Mouse (Mus musculus): ENCODE results near the gene Lsm7. TPM values are rescaled to one million over a fixed set of nuclear protein-coding genes. Genes with fewer than 3 reads are reported as not detected.

Lsm7 gene
- polyA plus RNA-seq, 1 experiment: 79.1 TPM

DNA sequence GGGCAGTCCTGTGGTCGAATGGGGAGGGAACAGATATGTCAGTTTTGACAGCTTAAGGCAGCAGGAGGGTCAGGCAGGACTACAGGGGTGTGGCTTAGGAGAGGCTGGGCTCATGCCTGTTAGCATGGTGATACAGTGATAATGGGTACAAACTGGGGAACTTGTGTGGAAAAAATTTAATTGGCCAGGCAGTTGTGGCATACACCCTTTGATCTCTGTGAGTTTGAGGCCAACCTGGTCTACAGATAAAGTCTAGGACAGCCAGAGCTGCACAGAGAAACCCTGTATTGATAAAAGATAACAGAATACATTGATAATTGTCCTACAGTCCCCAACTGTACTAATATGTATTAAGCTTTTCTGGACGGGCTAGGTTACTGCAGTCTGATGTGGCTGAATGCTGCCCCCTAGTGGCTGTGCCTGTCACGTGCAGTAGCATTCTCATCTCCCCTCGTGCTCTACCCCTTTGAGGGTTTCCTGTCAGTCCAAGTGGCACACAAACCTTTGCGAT, 25.2 kb upstream of the Lsm7 start:
- TF ChIP-seq CTCF (IDR thresholded peaks at IDR 0.05; ENCODE audit: insufficient read depth, low read length) (peak; percentile 98), POLR2A (IDR thresholded peaks at IDR 0.05; ENCODE audit: borderline replicate concordance, extremely low read depth, low read depth, low read length) (no peak)
- DNase-seq: peak; percentile 57
- WGBS: 7% methylated on average over 5 of the region's 5 CpGs
- Histone ChIP-seq H3K4me3 (replicated peaks; ENCODE audit: extremely low read depth, low read depth, low read length) (no peak overlapping the region), H3K4me1 (ENCODE audit: control insufficient read depth, insufficient read depth, low read length) (no peaks in the 10 kb centered on the region)

DNA sequence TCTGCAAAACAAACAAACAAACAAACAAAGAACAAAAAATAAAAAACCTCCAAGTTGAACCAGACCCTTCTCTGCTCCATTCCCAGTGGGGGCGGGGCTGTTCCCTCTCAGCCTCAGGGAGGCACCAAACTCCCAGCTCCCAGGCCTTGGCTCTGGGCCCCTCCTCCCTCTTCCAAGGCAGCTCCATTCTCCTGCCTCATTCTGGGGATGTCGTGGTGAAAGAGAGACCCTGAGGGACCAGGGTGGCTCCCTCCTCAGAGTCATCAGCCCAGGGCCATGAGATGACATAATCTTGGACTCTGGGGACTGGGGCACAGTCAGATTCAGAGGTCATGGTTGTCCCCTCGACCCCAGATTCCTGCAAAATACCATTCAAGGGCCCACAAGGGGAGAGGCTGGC, 21.6 kb upstream of the Lsm7 start:
- TF ChIP-seq POLR2A (IDR thresholded peaks at IDR 0.05; ENCODE audit: borderline replicate concordance, extremely low read depth, low read depth, low read length) (no peak), CTCF (IDR thresholded peaks at IDR 0.05; ENCODE audit: insufficient read depth, low read length) (no peak)
- Histone ChIP-seq H3K4me3 (replicated peaks; ENCODE audit: extremely low read depth, low read depth, low read length) (no peak overlapping the region), H3K4me1 (ENCODE audit: control insufficient read depth, insufficient read depth, low read length) (no peaks in the 10 kb centered on the region)
- DNase-seq: no peak
- WGBS: 28% methylated on average over 3 of the region's 3 CpGs

DNA sequence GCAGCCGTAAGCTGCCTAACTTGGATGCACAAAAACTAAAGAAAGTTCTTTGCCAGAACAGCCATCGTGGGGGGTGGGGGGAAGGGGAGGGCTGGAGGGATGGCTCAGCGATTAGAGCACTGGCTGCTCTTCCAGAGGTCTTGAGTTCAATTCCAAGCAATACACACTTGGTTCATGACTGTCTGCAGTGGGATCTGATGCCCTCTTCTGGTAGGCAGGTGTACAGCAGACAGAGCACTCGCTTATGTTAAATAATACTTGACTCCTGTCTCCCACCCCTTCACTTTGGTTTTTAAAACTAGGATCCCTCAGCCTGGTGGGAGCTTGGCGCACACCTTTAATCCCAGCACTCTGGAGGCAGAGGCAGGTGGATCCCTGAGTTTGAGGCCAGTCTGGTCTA, 21.0 kb upstream of the Lsm7 start:
- H3K4me3 ChIP-seq (replicated peaks; ENCODE audit: extremely low read depth, low read depth, low read length): no peak overlapping the region
- 28% methylated on average over 5 of the region's 5 CpGs for WGBS
- peak; percentile 51 for DNase-seq
- TF ChIP-seq POLR2A (IDR thresholded peaks at IDR 0.05; ENCODE audit: borderline replicate concordance, extremely low read depth, low read depth, low read length) (no peak), CTCF (IDR thresholded peaks at IDR 0.05; ENCODE audit: insufficient read depth, low read length) (peak; percentile 62)
- no peaks in the 10 kb centered on the region for H3K4me1 ChIP-seq (ENCODE audit: control insufficient read depth, insufficient read depth, low read length)

GRCm38 (mm10) chr10:80874035-80874434, 19.0 kb upstream of the Lsm7 start:
- Histone ChIP-seq H3K4me1 (ENCODE audit: control insufficient read depth, insufficient read depth, low read length) (no peaks in the 10 kb centered on the region), H3K4me3 (replicated peaks; ENCODE audit: extremely low read depth, low read depth, low read length) (no peak overlapping the region)
- no peak for DNase-seq
- WGBS: 74% methylated on average over 9 of the region's 9 CpGs
- TF ChIP-seq CTCF (IDR thresholded peaks at IDR 0.05; ENCODE audit: insufficient read depth, low read length) (no peak), POLR2A (IDR thresholded peaks at IDR 0.05; ENCODE audit: borderline replicate concordance, extremely low read depth, low read depth, low read length) (no peak)

GRCm38 (mm10) chr10:80871581-80871980, 16.6 kb upstream of the Lsm7 start, which contains the start of gene Tmprss9:
TSS of gene Tmprss9 (plus strand) at chr10:80871848.
- 29% methylated on average over 9 of the region's 9 CpGs for WGBS
- TF ChIP-seq CTCF (IDR thresholded peaks at IDR 0.05; ENCODE audit: insufficient read depth, low read length) (no peak), POLR2A (IDR thresholded peaks at IDR 0.05; ENCODE audit: borderline replicate concordance, extremely low read depth, low read depth, low read length) (no peak)
- Histone ChIP-seq H3K4me3 (replicated peaks; ENCODE audit: extremely low read depth, low read depth, low read length) (no peak within 1 kb of the TSS), H3K4me1 (ENCODE audit: control insufficient read depth, insufficient read depth, low read length) (no peaks in the 10 kb centered on the region)
- DNase-seq: no peak

DNA sequence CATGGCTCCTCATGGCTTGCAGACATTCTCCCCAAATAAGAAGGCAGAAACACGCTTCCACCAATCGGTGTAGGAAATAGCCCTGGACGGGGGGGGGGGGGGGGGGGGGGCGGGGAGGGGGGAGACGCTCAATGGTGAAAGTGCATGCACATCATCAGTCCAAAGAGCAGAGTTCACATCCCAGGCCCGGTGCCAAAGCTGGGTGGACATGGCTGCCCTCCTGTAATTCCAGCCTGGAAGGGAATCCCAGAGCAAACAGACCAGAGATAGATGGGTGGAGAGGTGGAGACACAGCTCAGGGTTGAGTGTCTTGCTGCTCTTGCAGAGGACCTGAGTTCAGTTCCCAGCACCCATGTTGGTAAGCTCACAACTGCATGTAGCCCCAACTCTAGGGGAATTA, 16.0 kb upstream of the Lsm7 start:
- 61% methylated on average over 4 of the region's 6 CpGs for WGBS
- Histone ChIP-seq H3K4me3 (replicated peaks; ENCODE audit: extremely low read depth, low read depth, low read length) (no peak overlapping the region), H3K4me1 (ENCODE audit: control insufficient read depth, insufficient read depth, low read length) (no peaks in the 10 kb centered on the region)
- no peak for DNase-seq
- TF ChIP-seq POLR2A (IDR thresholded peaks at IDR 0.05; ENCODE audit: borderline replicate concordance, extremely low read depth, low read depth, low read length) (no peak), CTCF (IDR thresholded peaks at IDR 0.05; ENCODE audit: insufficient read depth, low read length) (no peak)

GRCm38 (mm10) chr10:80864446-80864845, 9.4 kb upstream of the Lsm7 start:
- H3K4me3 ChIP-seq (replicated peaks; ENCODE audit: extremely low read depth, low read depth, low read length): no peak overlapping the region
- TF ChIP-seq CTCF (IDR thresholded peaks at IDR 0.05; ENCODE audit: insufficient read depth, low read length) (no peak), POLR2A (IDR thresholded peaks at IDR 0.05; ENCODE audit: borderline replicate concordance, extremely low read depth, low read depth, low read length) (no peak)
- DNase-seq: no peak
- no peaks in the 10 kb centered on the region for H3K4me1 ChIP-seq (ENCODE audit: control insufficient read depth, insufficient read depth, low read length)
- WGBS: 84% methylated on average over 16 of the region's 16 CpGs

DNA sequence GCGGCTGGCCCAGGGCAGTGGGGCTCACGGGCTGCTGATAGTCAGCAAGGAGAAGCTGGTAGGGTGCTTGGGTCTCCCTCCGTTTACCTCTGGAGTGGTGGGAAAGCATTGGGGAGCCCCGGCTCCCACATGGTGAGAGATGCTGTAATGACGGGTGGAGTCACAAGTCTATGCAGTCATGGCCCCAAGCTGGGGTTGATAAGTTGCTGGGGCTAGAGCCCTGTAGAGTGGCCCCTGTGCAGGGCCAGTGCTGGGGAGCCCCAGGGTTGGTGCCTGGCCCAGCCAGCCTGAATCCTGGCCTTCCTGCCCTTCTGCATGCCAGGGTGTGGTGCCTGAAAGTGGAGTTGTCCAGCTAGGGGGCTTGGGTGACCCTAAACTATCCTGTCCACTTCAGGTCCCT, 7.3 kb upstream of the Lsm7 start:
- H3K4me1 ChIP-seq (ENCODE audit: control insufficient read depth, insufficient read depth, low read length): no peaks in the 10 kb centered on the region
- WGBS: 96% methylated on average over 5 of the region's 5 CpGs
- TF ChIP-seq POLR2A (IDR thresholded peaks at IDR 0.05; ENCODE audit: borderline replicate concordance, extremely low read depth, low read depth, low read length) (no peak), CTCF (IDR thresholded peaks at IDR 0.05; ENCODE audit: insufficient read depth, low read length) (no peak)
- DNase-seq: no peak
- H3K4me3 ChIP-seq (replicated peaks; ENCODE audit: extremely low read depth, low read depth, low read length): no peak overlapping the region

DNA sequence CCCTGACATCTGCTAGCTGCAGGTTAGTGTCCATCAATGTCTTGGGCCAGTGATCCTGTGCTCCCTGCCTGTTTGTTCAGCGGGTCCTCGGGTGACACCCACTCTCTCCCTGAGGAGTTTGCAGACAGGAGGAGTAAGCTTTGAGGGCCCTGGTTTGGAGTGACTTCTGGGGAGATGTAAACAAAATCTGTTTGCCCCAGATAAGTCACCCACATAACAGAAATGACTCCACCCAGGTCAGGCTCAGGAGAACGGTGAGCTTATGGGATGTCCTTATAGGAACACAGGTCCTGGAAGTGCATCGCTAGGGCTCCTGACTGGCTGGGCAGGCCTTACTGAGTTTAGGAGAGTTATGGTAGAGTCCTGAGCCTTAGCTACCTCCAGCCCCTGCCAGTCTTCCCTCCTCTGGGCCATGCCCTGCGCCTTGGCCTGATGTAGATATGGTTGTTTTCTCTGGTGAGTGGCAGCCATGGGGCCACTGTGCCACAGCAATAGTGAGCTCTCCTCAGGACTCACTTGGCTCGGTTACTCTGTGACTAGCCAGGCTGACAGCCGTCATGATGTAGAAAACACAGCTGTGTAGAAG, 3.4 kb upstream of the Lsm7 start:
- TF ChIP-seq POLR2A (IDR thresholded peaks at IDR 0.05; ENCODE audit: borderline replicate concordance, extremely low read depth, low read depth, low read length): no peak
- TF ChIP-seq CTCF (IDR thresholded peaks at IDR 0.05; ENCODE audit: insufficient read depth, low read length): no peak
- whole genome bisulfite sequencing: 64% methylated on average over 7 of the region's 7 CpGs
- H3K4me3 ChIP-seq (replicated peaks; ENCODE audit: extremely low read depth, low read depth, low read length): no peak overlapping the region
- no peak for DNase-seq
- H3K4me1 ChIP-seq (ENCODE audit: control insufficient read depth, insufficient read depth, low read length): peaks cover 5% of the 10 kb centered on the region

DNA sequence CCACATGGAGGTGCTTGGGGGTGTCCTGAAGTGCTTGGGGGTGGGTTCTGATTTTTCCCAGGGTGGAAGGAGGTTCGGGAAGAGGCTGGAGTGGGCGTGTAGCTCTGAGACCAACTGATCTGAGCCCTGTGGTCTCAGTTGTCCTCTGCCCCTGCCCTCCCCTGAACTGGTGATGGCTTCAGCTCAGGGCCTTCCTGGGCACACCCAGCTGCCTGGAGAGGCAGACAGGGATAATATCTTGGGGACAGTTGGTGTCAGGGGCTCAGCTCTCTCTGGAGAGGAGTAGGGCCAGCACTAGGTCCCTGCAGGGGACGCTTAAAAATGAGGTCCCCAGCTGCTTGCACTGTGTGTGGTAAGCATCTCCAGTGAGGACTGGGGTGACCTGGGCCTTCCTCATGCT, 2.8 kb upstream of the Lsm7 start:
- 69% methylated on average over 3 of the region's 3 CpGs for WGBS
- TF ChIP-seq CTCF (IDR thresholded peaks at IDR 0.05; ENCODE audit: insufficient read depth, low read length) (no peak), POLR2A (IDR thresholded peaks at IDR 0.05; ENCODE audit: borderline replicate concordance, extremely low read depth, low read depth, low read length) (no peak)
- H3K4me3 ChIP-seq (replicated peaks; ENCODE audit: extremely low read depth, low read depth, low read length): no peak overlapping the region
- H3K4me1 ChIP-seq (ENCODE audit: control insufficient read depth, insufficient read depth, low read length): peaks cover 5% of the 10 kb centered on the region
- DNase-seq: no peak

Data from lung, adult 2 months (tissue).